Mouse (Mus musculus): ENCODE measurements around the gene Gm21981. TPM values are rescaled to one million over a fixed set of nuclear protein-coding genes. Genes with fewer than 3 reads are reported as not detected.
"Not testable (repeated sequence)": the region's sequence is repeated elsewhere in the genome, so short reads cannot be mapped to it uniquely, and the experiment has no call there.

The Gm21981 gene
- polyA plus RNA-seq, 1 experiment from 2014 or later, result 0.71 TPM

- H3K9ac ChIP-seq, result no peak overlapping the region
- no peak overlapping the region for H3K4me2 ChIP-seq
- peaks cover 74% of the 10 kb centered on the region for H3K36me3 ChIP-seq
- no peak overlapping the region for H3K4me3 ChIP-seq
- H3K27ac ChIP-seq, result no peak overlapping the region
- ATAC-seq (ENCODE audit: low FRiP score), result no peak
- 0 out of 2 replicates have a peak, but pooled peaks cover 3% of the 10 kb centered on the region for H3K4me1 ChIP-seq (replicated peaks)
- no peaks in the 10 kb centered on the region for H3K9me3 ChIP-seq
- WGBS, result 86% methylated on average over 5 of the region's 5 CpGs
- no peaks in the 10 kb centered on the region for H3K27me3 ChIP-seq
Measured at GRCm38 (mm10) chr17:47678702-47679101, 15.6 kb downstream of the Gm21981 start.

GRCm38 (mm10) chr17:47678238-47678637 lies 16.0 kb downstream of the Gm21981 start:
- no peak overlapping the region for H3K4me2 ChIP-seq
- peaks cover 4% of the 10 kb centered on the region for H3K4me1 ChIP-seq (replicated peaks)
- no peak overlapping the region for H3K27ac ChIP-seq
- H3K36me3 ChIP-seq, result peaks cover 71% of the 10 kb centered on the region
- H3K4me3 ChIP-seq, result no peak overlapping the region
- 0 out of 2 replicates have a peak, but pooled peaks cover 3% of the 10 kb centered on the region for H3K27me3 ChIP-seq
- ATAC-seq (ENCODE audit: low FRiP score), result no peak
- 94% methylated on average over 5 of the region's 5 CpGs for WGBS
- no peak overlapping the region for H3K9ac ChIP-seq
- H3K9me3 ChIP-seq, result no peaks in the 10 kb centered on the region

DNA sequence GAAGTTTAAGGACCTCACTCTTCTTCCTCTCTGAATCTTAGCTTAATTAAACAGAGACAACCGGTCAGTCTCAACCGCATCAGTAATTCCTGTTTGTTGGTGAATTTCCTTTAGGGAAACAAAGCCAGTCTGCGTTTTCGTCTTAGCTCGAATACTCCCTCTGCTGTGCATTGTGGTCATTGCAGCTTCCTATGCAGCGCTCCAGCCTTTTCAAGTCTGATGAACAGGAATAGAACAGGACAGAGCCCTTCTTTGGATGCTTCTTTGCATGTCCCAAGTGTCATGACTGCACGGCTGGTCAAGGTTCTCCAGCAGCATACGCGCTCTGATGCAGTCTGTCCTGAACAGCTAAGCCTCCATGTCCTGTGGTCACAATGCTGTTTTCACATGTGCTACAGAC lies 17.7 kb downstream of the Gm21981 start:
- H3K27me3 ChIP-seq, result 0 out of 2 replicates have a peak, but pooled peaks cover 9% of the 10 kb centered on the region
- peaks cover 18% of the 10 kb centered on the region for H3K4me1 ChIP-seq (replicated peaks)
- WGBS, result 20% methylated on average over 9 of the region's 9 CpGs
- H3K9me3 ChIP-seq, result no peaks in the 10 kb centered on the region
- H3K9ac ChIP-seq, result no peak overlapping the region
- H3K4me3 ChIP-seq, result no peak overlapping the region
- peaks cover 56% of the 10 kb centered on the region for H3K36me3 ChIP-seq
- H3K4me2 ChIP-seq, result no peak overlapping the region
- ATAC-seq (ENCODE audit: low FRiP score), result no peak
- no peak overlapping the region for H3K27ac ChIP-seq

DNA sequence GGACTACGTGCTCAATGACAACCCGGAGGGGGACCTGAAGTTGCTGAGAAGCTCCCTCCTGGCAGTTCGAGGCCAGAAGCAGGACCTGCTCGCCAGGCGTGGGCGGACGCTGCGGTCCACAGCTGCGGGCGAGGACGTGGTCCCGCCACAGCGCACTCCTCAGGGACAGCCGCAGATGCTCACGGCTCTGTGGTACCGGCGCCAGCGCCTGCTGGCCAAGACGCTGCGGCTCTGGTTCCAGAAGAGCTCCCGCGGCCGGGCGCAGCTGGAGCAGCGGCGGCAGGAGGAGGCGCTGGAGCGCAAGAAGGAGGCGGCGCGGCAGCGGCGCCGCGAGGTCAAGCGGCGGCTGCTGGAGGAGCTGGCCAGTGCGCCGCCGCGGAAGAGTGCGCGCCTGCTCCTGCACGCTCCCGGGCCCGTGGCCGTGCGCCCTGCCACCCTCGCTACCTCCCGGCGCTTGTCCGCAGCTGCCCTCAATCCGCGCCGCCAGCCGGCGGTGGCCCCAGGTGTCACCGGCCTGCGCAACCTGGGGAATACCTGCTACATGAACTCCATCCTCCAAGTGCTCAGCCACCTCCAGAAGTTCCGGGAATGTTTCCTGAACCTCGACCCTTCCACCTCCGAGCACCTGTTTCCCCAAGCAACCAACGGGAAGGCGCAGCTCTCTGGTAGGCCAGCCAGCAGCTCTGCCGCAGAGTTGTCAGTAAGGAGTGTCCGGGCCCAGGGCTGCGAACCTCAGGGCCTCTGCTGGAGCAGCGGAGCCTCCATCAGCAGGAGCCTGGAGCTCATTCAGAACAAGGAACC lies 21.7 kb downstream of the Gm21981 start:
- H3K27me3 ChIP-seq, result peaks cover 19% of the 10 kb centered on the region; the same call in 1 of the 2 replicates
- H3K27ac ChIP-seq, result peak overlapping the region; percentile 44; the same call in 1 of the 2 replicates
- no peaks in the 10 kb centered on the region for H3K9me3 ChIP-seq
- ATAC-seq (ENCODE audit: low FRiP score), result peak; percentile 58
- H3K4me3 ChIP-seq, result peak overlapping the region; percentile 39
- peak overlapping the region; percentile 66 for H3K9ac ChIP-seq
- H3K4me2 ChIP-seq, result peak overlapping the region; percentile 72
- H3K36me3 ChIP-seq, result peaks cover 19% of the 10 kb centered on the region
- 4% methylated on average over 68 of the region's 68 CpGs for WGBS
- H3K4me1 ChIP-seq (replicated peaks), result peaks cover 28% of the 10 kb centered on the region

- Histone ChIP-seq H3K27me3 (peaks cover 19% of the 10 kb centered on the region; the same call in 1 of the 2 replicates), H3K9ac (peak overlapping the region; percentile 66), H3K9me3 (no peaks in the 10 kb centered on the region), H3K27ac (no peak overlapping the region), H3K36me3 (peaks cover 17% of the 10 kb centered on the region), H3K4me3 (peak overlapping the region; percentile 39), H3K4me2 (peak overlapping the region; percentile 72), H3K4me1 (replicated peaks) (peaks cover 28% of the 10 kb centered on the region)
- ATAC-seq (ENCODE audit: low FRiP score), result peak; percentile 62
- WGBS, result 10% methylated on average over 14 of the region's 14 CpGs
Measured at GRCm38 (mm10) chr17:47671988-47672310, 22.3 kb downstream of the Gm21981 start.

DNA sequence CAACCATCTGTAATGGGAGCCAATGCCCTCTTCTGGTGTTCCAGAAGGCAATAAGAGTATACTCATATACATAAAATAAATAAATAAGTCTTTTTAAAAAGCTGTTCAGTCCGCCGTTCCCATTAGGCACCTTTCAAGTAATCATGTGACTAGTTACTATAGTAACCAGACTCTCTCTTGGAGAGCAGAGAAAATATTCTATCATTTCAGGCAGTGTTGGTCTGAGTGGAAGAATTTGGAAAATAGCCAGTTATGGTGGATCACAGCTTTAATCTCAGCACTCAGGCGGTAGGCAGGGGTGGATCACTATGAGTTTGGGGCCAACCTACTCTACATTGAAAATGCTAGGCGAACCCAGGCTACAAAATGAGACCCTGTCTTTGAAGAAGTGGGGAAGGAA lies 25.1 kb downstream of the Gm21981 start:
- 63% methylated on average over 4 of the region's 4 CpGs for WGBS
- no peak overlapping the region for H3K4me3 ChIP-seq
- H3K4me1 ChIP-seq (replicated peaks), result peaks cover 25% of the 10 kb centered on the region
- H3K4me2 ChIP-seq, result no peak overlapping the region
- ATAC-seq (ENCODE audit: low FRiP score), result no peak
- no peak overlapping the region for H3K9ac ChIP-seq
- H3K27ac ChIP-seq, result no peak overlapping the region
- H3K9me3 ChIP-seq, result no peaks in the 10 kb centered on the region
- peaks cover 19% of the 10 kb centered on the region; the same call in 1 of the 2 replicates for H3K27me3 ChIP-seq
- H3K36me3 ChIP-seq, result peaks cover 8% of the 10 kb centered on the region; the same call in 1 of the 2 replicates

GRCm38 (mm10) chr17:47664474-47664873 lies 29.8 kb downstream of the Gm21981 start:
- 87% methylated on average over 7 of the region's 7 CpGs for WGBS
- Histone ChIP-seq H3K9ac (no peak overlapping the region), H3K4me1 (replicated peaks) (peaks cover 11% of the 10 kb centered on the region), H3K27me3 (no peaks in the 10 kb centered on the region), H3K4me2 (no peak overlapping the region), H3K4me3 (no peak overlapping the region), H3K36me3 (peaks cover 12% of the 10 kb centered on the region), H3K9me3 (no peaks in the 10 kb centered on the region), H3K27ac (no peak overlapping the region)
- no peak for ATAC-seq (ENCODE audit: low FRiP score)

DNA sequence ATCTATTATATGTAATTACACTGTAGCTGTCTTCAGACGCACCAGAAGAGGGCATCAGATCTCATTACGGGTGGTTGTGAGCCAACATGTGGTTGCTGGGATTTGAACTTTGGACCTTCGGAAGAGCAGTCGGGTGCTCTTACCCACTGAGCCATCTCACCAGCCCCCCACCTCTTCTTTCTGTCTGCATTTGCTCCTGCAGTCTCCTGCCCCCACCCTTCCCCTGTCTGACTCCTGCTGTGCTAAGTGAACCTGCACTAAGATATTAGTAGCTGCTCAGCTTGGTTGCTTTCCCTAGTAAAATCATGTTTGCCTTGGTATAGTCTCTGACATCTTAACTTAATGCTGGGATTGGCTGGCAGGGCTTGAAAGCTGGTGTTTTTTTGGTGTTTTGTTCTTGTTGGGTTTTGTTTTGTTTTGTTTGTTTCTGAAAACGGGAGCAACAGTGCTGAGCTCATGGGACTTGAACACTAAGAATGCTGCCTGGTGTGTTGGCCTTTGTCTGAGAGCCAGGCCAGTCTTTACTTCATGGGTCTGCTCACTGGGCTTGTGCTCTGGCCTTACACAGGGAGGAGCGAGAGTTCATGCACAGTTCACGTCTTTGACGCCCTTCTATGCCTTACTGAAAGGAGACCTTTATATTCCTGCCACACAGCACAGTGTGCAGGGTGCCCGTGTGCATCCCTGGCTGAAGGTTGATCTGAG lies 31.1 kb downstream of the Gm21981 start:
- H3K27ac ChIP-seq, result no peak overlapping the region
- H3K4me1 ChIP-seq (replicated peaks), result peaks cover 6% of the 10 kb centered on the region; the same call in 1 of the 2 replicates
- WGBS, result 20% methylated on average over 9 of the region's 9 CpGs
- peaks cover 14% of the 10 kb centered on the region for H3K36me3 ChIP-seq
- H3K9me3 ChIP-seq, result no peaks in the 10 kb centered on the region
- no peak for ATAC-seq (ENCODE audit: low FRiP score)
- H3K27me3 ChIP-seq, result no peaks in the 10 kb centered on the region
- H3K4me3 ChIP-seq, result no peak overlapping the region
- no peak overlapping the region for H3K9ac ChIP-seq
- H3K4me2 ChIP-seq, result no peak overlapping the region

- no peak overlapping the region for H3K4me2 ChIP-seq
- H3K36me3 ChIP-seq, result peaks cover 10% of the 10 kb centered on the region
- H3K27ac ChIP-seq, result no peak overlapping the region
- peaks cover 6% of the 10 kb centered on the region; the same call in 1 of the 2 replicates for H3K4me1 ChIP-seq (replicated peaks)
- no peak overlapping the region for H3K4me3 ChIP-seq
- no peak overlapping the region for H3K9ac ChIP-seq
- H3K27me3 ChIP-seq, result no peaks in the 10 kb centered on the region
- no peaks in the 10 kb centered on the region for H3K9me3 ChIP-seq
- 91% methylated on average over 3 of the region's 3 CpGs for WGBS
- ATAC-seq (ENCODE audit: low FRiP score), result no peak
Measured at GRCm38 (mm10) chr17:47658741-47659243, 35.5 kb downstream of the Gm21981 start.

DNA sequence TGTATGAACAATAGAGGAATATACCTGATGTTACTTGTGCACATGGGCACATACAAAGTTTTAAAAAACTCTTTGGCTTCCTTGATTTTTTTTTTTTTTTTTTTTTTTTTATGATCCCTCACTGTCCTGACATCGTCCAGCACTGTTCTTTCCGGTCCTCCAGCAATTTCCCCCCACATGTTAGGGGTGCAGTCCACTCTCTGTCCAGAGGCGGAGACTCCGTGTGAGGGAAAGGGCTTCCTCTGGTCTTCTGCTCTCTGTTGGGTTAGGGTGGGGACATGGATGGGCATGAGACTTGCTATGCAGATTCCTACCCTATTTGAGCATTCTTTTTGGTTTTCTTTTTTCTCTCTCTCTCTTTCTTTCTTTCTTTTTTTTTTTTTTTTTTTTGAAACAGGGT lies 36.4 kb downstream of the Gm21981 start:
- ATAC-seq (ENCODE audit: low FRiP score), result no peak
- H3K4me2 ChIP-seq, result no peak overlapping the region
- WGBS, result 89% methylated on average over 4 of the region's 4 CpGs
- H3K4me1 ChIP-seq (replicated peaks), result no peaks in the 10 kb centered on the region
- H3K9me3 ChIP-seq, result no peaks in the 10 kb centered on the region
- no peak overlapping the region for H3K9ac ChIP-seq
- H3K4me3 ChIP-seq, result no peak overlapping the region
- H3K36me3 ChIP-seq, result peaks cover 15% of the 10 kb centered on the region
- H3K27me3 ChIP-seq, result no peaks in the 10 kb centered on the region
- H3K27ac ChIP-seq, result no peak overlapping the region

- ATAC-seq (ENCODE audit: low FRiP score), result no peak
Measured at GRCm38 (mm10) chr17:47655697-47656096, 38.6 kb downstream of the Gm21981 start.

DNA sequence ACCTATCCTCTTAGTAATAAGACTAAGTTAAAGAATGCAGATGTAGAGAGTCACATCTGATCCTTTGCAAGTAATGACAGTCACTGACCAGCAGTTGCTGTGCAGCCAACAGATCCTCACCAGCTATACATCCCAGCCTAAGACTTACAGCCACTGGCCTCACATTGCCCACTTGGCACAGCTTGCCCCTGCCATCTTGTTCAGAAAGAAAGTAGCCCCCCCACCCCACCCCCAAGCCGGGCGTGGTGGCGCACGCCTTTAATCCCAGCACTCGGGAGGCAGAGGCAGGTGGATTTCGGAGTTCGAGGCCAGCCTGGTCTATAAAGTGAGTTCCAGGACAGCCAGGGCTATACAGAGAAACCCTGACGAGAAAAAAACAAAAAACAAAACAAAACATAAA lies 39.9 kb downstream of the Gm21981 start:
- H3K27me3 ChIP-seq; H3K4me1 ChIP-seq (replicated peaks); H3K4me2 ChIP-seq; H3K9me3 ChIP-seq; H3K9ac ChIP-seq; ATAC-seq (ENCODE audit: low FRiP score); H3K27ac ChIP-seq; H3K4me3 ChIP-seq: not testable (repeated sequence)
- peaks cover 13% of the 10 kb centered on the region for H3K36me3 ChIP-seq
- WGBS, result 92% methylated on average over 8 of the region's 8 CpGs

More at GRCm38 (mm10) chr17:47655697-47656096, 38.6 kb downstream of the Gm21981 start:
- Histone ChIP-seq H3K9me3 (no peaks in the 10 kb centered on the region), H3K9ac (no peak overlapping the region), H3K4me3 (no peak overlapping the region), H3K36me3 (peaks cover 17% of the 10 kb centered on the region), H3K4me2 (no peak overlapping the region), H3K4me1 (replicated peaks) (peaks cover 3% of the 10 kb centered on the region; the same call in 1 of the 2 replicates), H3K27me3 (no peaks in the 10 kb centered on the region), H3K27ac (no peak overlapping the region)
- WGBS, result 78% methylated on average over 5 of the region's 5 CpGs

Measured in hindbrain, embryonic 13.5 days (tissue).